ENCODE assay signal across 15 mouse cellular contexts in genomic region chr15:30460341-30461125, GRCm38 (mm10).
DNase-seq lines count a peak whose midpoint lies in the region; ATAC-seq and TF ChIP-seq lines count a peak whose summit lies in the region.
"Had no signal": no experiment of that assay in that cellular context is flagged by ENCODE, and none has a peak within 500 bp of the region (broad histone marks: within the 10 kb centered on the region; RNA-seq: fewer than 3 reads in every experiment).

No protein-coding gene starts in this region.

- H3K9ac ChIP-seq in forebrain, embryonic 11.5 days (ENCODE audit: low read length): no peak overlapping the region
- no peak overlapping the region for H3K9ac ChIP-seq in forebrain, postnatal 0 days
- H3K9ac ChIP-seq in hindbrain, embryonic 14.5 days: no peak overlapping the region
- H3K9ac ChIP-seq: embryonic facial prominence, embryonic 12.5 days had no signal

- no peak for TF ChIP-seq CTCF in forebrain, postnatal 0 days (IDR thresholded peaks at IDR 0.05; ENCODE audit: low read depth)

- 32% methylated on average over 9 of the region's 9 CpGs for WGBS in forebrain, embryonic 11.5 days
- WGBS in forebrain, postnatal 0 days: 28% methylated on average over 9 of the region's 9 CpGs
- 44% methylated on average over 9 of the region's 9 CpGs for WGBS in hindbrain, embryonic 14.5 days

- H3K36me3 ChIP-seq in forebrain, embryonic 11.5 days (ENCODE audit: control insufficient read depth, insufficient read depth, low read length): no peaks in the 10 kb centered on the region
- H3K36me3 ChIP-seq in forebrain, postnatal 0 days (ENCODE audit: insufficient read depth): no peaks in the 10 kb centered on the region
- H3K36me3 ChIP-seq in hindbrain, embryonic 14.5 days (replicated peaks; ENCODE audit: control insufficient read depth, insufficient read depth): no peaks in the 10 kb centered on the region
- H3K36me3 ChIP-seq: embryonic facial prominence, embryonic 12.5 days had no signal

- H3K27me3 ChIP-seq in forebrain, embryonic 11.5 days (ENCODE audit: control insufficient read depth, insufficient read depth, low read length): no peaks in the 10 kb centered on the region
- H3K27me3 ChIP-seq in forebrain, postnatal 0 days (ENCODE audit: insufficient read depth, low read length): no peaks in the 10 kb centered on the region
- no peaks in the 10 kb centered on the region for H3K27me3 ChIP-seq in hindbrain, embryonic 14.5 days (ENCODE audit: control insufficient read depth, insufficient read depth, low read length)
- H3K27me3 ChIP-seq: embryonic facial prominence, embryonic 12.5 days had no signal

- peak overlapping the region; percentile 30; the same call in 1 of the 2 replicates for H3K4me2 ChIP-seq in forebrain, embryonic 11.5 days (ENCODE audit: low read depth, low read length, severe bottlenecking)
- no peak overlapping the region for H3K4me2 ChIP-seq in forebrain, postnatal 0 days (ENCODE audit: low read depth)
- H3K4me2 ChIP-seq in hindbrain, embryonic 14.5 days (replicated peaks): peak overlapping the region; percentile 9; the same call in 1 of the 2 replicates
- H3K4me2 ChIP-seq: embryonic facial prominence, embryonic 12.5 days; heart, embryonic 11.5 days had no signal

- peaks cover 9% of the 10 kb centered on the region; the same call in 1 of the 2 replicates for H3K4me1 ChIP-seq in forebrain, embryonic 11.5 days (replicated peaks; ENCODE audit: control insufficient read depth, insufficient read depth, low read length)
- H3K4me1 ChIP-seq in forebrain, postnatal 0 days (ENCODE audit: insufficient read depth): peaks cover 10% of the 10 kb centered on the region; the same call in 1 of the 2 replicates
- H3K4me1 ChIP-seq in hindbrain, embryonic 14.5 days (replicated peaks; ENCODE audit: control insufficient read depth, insufficient read depth, low read length): peaks cover 28% of the 10 kb centered on the region
- H3K4me1 ChIP-seq: embryonic facial prominence, embryonic 12.5 days had no signal

- no peaks in the 10 kb centered on the region for H3K9me3 ChIP-seq in forebrain, embryonic 11.5 days (ENCODE audit: control insufficient read depth, low read length)
- H3K9me3 ChIP-seq in forebrain, postnatal 0 days (ENCODE audit: low read length): no peaks in the 10 kb centered on the region
- H3K9me3 ChIP-seq in hindbrain, embryonic 14.5 days (ENCODE audit: control insufficient read depth, low read length): no peaks in the 10 kb centered on the region
- H3K9me3 ChIP-seq: embryonic facial prominence, embryonic 12.5 days had no signal

- no peak overlapping the region for H3K27ac ChIP-seq in forebrain, embryonic 11.5 days (ENCODE audit: low read depth, low read length)
- no peak overlapping the region for H3K27ac ChIP-seq in forebrain, postnatal 0 days (ENCODE audit: low read depth, low read length)
- H3K27ac ChIP-seq in hindbrain, embryonic 14.5 days: no peak overlapping the region
- H3K27ac ChIP-seq: embryonic facial prominence, embryonic 12.5 days had no signal

- no peak for ATAC-seq in forebrain, embryonic 11.5 days (replicated peaks; ENCODE audit: low FRiP score)
- no peak for ATAC-seq in forebrain, postnatal 0 days
- no peak for ATAC-seq in hindbrain, embryonic 14.5 days (ENCODE audit: low FRiP score)
- no peak for ATAC-seq in activated CD4-positive, CD25-positive, alpha-beta regulatory T cell, adult 4 months

- no peak overlapping the region for H3K4me3 ChIP-seq in forebrain, embryonic 11.5 days (ENCODE audit: low read depth, low read length)
- no peak overlapping the region for H3K4me3 ChIP-seq in forebrain, postnatal 0 days (ENCODE audit: low read depth, low read length)
- H3K4me3 ChIP-seq in hindbrain, embryonic 14.5 days (replicated peaks; ENCODE audit: low read length): no peak overlapping the region
- H3K4me3 ChIP-seq: embryonic facial prominence, embryonic 12.5 days had no signal

- no peak for DNase-seq in forebrain, embryonic 11.5 days (ENCODE audit: low spot score)
- DNase-seq in forebrain, postnatal 0 days: no peak
- DNase-seq in ES-CJ7 (ENCODE audit: low read depth, low spot score) (peak; percentile 12), ZHBTc4 (ENCODE audit: low read depth, low spot score) (peak; percentile 21)
- DNase-seq in hindbrain, embryonic 14.5 days (ENCODE audit: low spot score): no peak
- DNase-seq in urinary bladder, postnatal 10 days (ENCODE audit: low spot score): no peak
- DNase-seq: adrenal gland, adult 8-10 months; gastrocnemius, postnatal 36 days; heart, postnatal 14 days; layer of hippocampus, postnatal 36 days; lung, adult 18-20 months; thymus, adult 18-20 months had no signal

Comparison
In these comparisons a context has a peak if more than half of its experiments do, and no peak if none do; other contexts are left out.
1. DNase-seq: peak in ES-CJ7 (single experiment) and ZHBTc4 (single experiment); none in forebrain, embryonic 11.5 days (single experiment), forebrain, postnatal 0 days (single experiment), hindbrain, embryonic 14.5 days (single experiment) and urinary bladder, postnatal 10 days (single experiment).